Mouse (Mus musculus) hindbrain, embryonic 12.5 days (tissue): ENCODE measurements at regions not wholly inside any gene's neighbourhood (a gene's known extent, or its start where the extent isn't known, plus 50 kb on each side); places are given as distances from the start of the nearest gene placed in this dataset.

Source experiments
- ATAC-seq: fragments of 200-750 bp; cut with Nextera tagmentation; 2 replicates; pipeline ENCODE4 v1.8.0; 2017; ENCODE audit warnings: moderate TSS enrichment; ENCODE audit not compliant: low FRiP score
- H3K27ac ChIP-seq: fragments of 300-500 bp; sonication (generic); 2 replicates; pipeline ENCODE4 v1.5.1; 2016; ENCODE audit warnings: mild to moderate bottlenecking
- H3K27me3 ChIP-seq: fragments of 300-500 bp; sonication (generic); 2 replicates; pipeline ENCODE4 v1.6.1; 2016; ENCODE audit warnings: mild to moderate bottlenecking
- H3K36me3 ChIP-seq: fragments of 300-500 bp; sonication (generic); 2 replicates; pipeline ENCODE4 v1.6.1; 2016; ENCODE audit warnings: mild to moderate bottlenecking
- H3K4me1 ChIP-seq: fragments of 300-500 bp; sonication (generic); 2 replicates; pipeline ENCODE4 v1.6.1; 2016
- H3K4me2 ChIP-seq: fragments of 300-500 bp; sonication (generic); replicated peaks from 2 replicates; pipeline ENCODE4 v1.6.1; 2016; ENCODE audit warnings: mild to moderate bottlenecking
- H3K4me3 ChIP-seq: fragments of 300-500 bp; sonication (generic); 2 replicates; pipeline ENCODE4 v1.5.1; 2016; ENCODE audit warnings: mild to moderate bottlenecking
- H3K9ac ChIP-seq: fragments of 300-500 bp; sonication (generic); 2 replicates; pipeline ENCODE4 v1.6.1; 2016; ENCODE audit warnings: mild to moderate bottlenecking, moderate library complexity
- H3K9me3 ChIP-seq: fragments of 300-500 bp; sonication (generic); replicated peaks from 2 replicates; pipeline ENCODE4 v1.6.1; 2016; ENCODE audit warnings: mild to moderate bottlenecking
- WGBS: fragments of 180-500 bp; shearing (Covaris S2); methylation state at CpG from one replicate; pipeline ENCODE4 v1.1.7; 2016; 5-methylcytosine and 5-hydroxymethylcytosine counted together

DNA sequence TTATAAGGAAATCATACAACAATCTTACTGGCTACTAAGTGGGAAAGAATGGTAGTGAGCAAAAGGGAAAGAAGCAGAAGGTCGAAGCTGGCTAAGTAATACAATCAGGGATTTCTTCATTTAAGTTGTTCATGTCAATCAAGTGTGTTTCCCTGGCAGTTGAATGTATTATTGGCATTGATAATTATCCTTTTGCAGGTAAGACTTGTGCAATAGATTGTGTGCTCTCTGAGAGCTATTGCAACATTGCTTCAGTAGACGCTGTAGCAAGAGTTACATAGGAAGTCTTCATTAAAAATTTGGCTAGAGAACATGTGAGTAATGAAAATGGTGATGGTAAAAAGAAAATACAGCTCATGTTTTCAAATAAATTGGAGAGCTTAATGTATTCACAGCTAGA, 1273.3 kb upstream of the Sel1l start:
- no peak overlapping the region for H3K27ac ChIP-seq
- no peaks in the 10 kb centered on the region for H3K4me1 ChIP-seq
- no peaks in the 10 kb centered on the region for H3K27me3 ChIP-seq
- no peak overlapping the region for H3K4me2 ChIP-seq
- no peaks in the 10 kb centered on the region for H3K9me3 ChIP-seq
- WGBS = 92% methylated on average over 2 of the region's 2 CpGs
- H3K9ac ChIP-seq = no peak overlapping the region
- ATAC-seq = no peak
- H3K36me3 ChIP-seq = no peaks in the 10 kb centered on the region
- no peak overlapping the region for H3K4me3 ChIP-seq

DNA sequence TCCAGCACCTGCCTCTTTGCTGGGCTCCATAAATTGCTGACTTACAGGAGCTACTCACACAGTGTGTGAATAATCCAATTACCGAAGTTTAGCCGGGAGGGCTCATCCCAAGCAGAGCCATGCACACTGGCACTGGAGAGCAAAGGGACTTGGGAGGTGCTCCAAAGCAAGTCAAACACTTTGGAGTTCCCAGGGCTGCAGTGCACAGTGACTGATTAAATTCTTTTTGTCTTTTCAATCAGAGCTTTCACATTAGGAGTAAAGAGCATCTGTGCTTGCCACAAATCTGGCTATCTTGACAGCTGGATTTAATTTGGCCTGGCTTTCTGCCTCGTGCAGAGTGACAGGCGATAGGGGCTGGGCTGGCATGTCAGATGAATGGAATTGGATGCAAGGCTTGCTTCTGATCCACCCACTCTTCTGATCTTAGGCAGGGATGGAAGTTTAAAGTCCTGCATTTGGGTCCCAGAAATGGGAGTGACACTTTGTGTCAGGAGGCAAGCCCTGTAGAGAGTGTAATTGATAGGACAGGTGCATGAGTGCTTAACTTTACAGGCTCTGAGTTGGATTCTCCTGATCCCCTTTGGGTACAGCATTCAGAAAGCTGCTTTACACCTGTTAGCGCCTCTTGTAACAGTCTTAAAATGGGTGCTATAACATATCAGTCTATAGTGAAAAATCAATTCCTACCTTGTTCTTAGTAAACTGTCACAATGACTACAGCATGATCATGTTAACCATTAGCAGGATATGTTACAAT, 1239.3 kb upstream of the Sel1l start:
- no peak overlapping the region for H3K4me3 ChIP-seq
- no peak overlapping the region for H3K4me2 ChIP-seq
- H3K36me3 ChIP-seq = no peaks in the 10 kb centered on the region
- H3K27ac ChIP-seq = no peak overlapping the region
- H3K27me3 ChIP-seq = no peaks in the 10 kb centered on the region
- H3K9ac ChIP-seq = no peak overlapping the region
- 49% methylated on average over 5 of the region's 5 CpGs for WGBS
- H3K9me3 ChIP-seq = no peaks in the 10 kb centered on the region
- ATAC-seq = no peak
- no peaks in the 10 kb centered on the region for H3K4me1 ChIP-seq

- no peaks in the 10 kb centered on the region for H3K4me1 ChIP-seq
- no peaks in the 10 kb centered on the region for H3K36me3 ChIP-seq
- H3K4me3 ChIP-seq = no peak overlapping the region
- no peak overlapping the region for H3K4me2 ChIP-seq
- H3K27ac ChIP-seq = no peak overlapping the region
- ATAC-seq = no peak
- no peaks in the 10 kb centered on the region for H3K27me3 ChIP-seq
- H3K9me3 ChIP-seq = no peaks in the 10 kb centered on the region
- 91% methylated on average over 1 of the region's 1 CpGs for WGBS
- no peak overlapping the region for H3K9ac ChIP-seq
Observed at GRCm38 (mm10) chr12:93063864-93064263, 1214.9 kb upstream of the Sel1l start.

GRCm38 (mm10) chr12:93019633-93020032, 1170.7 kb upstream of the Sel1l start:
- no peaks in the 10 kb centered on the region for H3K36me3 ChIP-seq
- no peak overlapping the region for H3K4me3 ChIP-seq
- no peaks in the 10 kb centered on the region for H3K9me3 ChIP-seq
- no peaks in the 10 kb centered on the region for H3K4me1 ChIP-seq
- no peak for ATAC-seq
- H3K27ac ChIP-seq = no peak overlapping the region
- H3K27me3 ChIP-seq = no peaks in the 10 kb centered on the region
- no peak overlapping the region for H3K4me2 ChIP-seq
- H3K9ac ChIP-seq = no peak overlapping the region

DNA sequence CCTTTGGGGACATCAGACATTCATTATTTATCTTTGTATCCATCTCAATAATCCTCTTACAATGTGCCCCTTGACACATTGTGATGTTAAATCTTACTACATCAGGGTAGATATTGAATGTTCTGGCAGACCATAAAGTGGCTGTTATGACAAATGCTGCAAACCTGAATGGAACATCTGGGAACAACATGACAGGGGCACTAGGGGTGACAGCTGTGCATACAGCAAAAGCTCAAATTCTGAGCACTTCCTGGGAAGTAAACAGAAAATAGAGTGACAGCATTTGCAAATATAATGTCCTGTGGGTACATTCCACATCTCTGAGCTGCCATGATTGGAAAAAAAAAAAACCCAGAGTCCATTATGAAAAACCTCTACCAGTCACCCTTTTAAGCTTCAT, 1162.6 kb upstream of the Sel1l start:
- H3K4me3 ChIP-seq = no peak overlapping the region
- H3K9me3 ChIP-seq = no peaks in the 10 kb centered on the region
- ATAC-seq = no peak
- H3K27me3 ChIP-seq = no peaks in the 10 kb centered on the region
- H3K9ac ChIP-seq = no peak overlapping the region
- no peaks in the 10 kb centered on the region for H3K4me1 ChIP-seq
- H3K4me2 ChIP-seq = no peak overlapping the region
- no peaks in the 10 kb centered on the region for H3K36me3 ChIP-seq
- H3K27ac ChIP-seq = no peak overlapping the region

DNA sequence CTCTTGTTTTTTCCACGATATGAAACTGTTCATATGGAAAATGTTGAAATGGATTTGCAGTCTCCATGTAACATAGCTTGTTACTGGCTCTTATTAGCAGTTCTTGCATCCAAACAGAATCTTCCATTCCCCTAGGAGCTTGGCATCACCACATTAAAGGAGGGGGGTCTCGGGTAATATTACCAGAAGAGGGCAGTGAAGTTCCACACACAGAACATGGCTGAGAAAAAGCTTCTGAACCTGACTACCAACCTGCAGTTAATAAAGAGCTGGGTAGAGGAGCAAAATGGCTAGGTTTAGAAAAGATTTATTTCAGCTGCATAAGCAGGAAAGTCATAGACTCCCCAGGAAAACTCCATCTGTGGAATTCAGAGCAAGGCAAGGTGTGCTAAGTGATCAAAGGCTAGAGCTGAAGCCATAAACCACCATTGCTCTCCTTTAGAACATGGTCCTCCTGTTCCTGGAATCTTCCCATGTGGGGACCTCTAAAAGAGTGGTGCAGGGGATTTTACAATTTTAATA, 1157.9 kb upstream of the Sel1l start:
- H3K4me2 ChIP-seq = no peak overlapping the region
- H3K4me3 ChIP-seq = no peak overlapping the region
- no peaks in the 10 kb centered on the region for H3K27me3 ChIP-seq
- 45% methylated on average over 2 of the region's 2 CpGs for WGBS
- no peak overlapping the region for H3K27ac ChIP-seq
- no peaks in the 10 kb centered on the region for H3K9me3 ChIP-seq
- H3K9ac ChIP-seq = no peak overlapping the region
- no peaks in the 10 kb centered on the region for H3K4me1 ChIP-seq
- H3K36me3 ChIP-seq = no peaks in the 10 kb centered on the region
- ATAC-seq = no peak

- ATAC-seq = no peak
- Histone ChIP-seq H3K9ac (no peak overlapping the region), H3K36me3 (no peaks in the 10 kb centered on the region), H3K4me3 (no peak overlapping the region), H3K9me3 (no peaks in the 10 kb centered on the region), H3K4me2 (no peak overlapping the region), H3K27me3 (no peaks in the 10 kb centered on the region), H3K27ac (no peak overlapping the region), H3K4me1 (no peaks in the 10 kb centered on the region)
- WGBS = 83% methylated on average over 4 of the region's 4 CpGs
Observed at GRCm38 (mm10) chr12:93003125-93003524, 1154.2 kb upstream of the Sel1l start.

DNA sequence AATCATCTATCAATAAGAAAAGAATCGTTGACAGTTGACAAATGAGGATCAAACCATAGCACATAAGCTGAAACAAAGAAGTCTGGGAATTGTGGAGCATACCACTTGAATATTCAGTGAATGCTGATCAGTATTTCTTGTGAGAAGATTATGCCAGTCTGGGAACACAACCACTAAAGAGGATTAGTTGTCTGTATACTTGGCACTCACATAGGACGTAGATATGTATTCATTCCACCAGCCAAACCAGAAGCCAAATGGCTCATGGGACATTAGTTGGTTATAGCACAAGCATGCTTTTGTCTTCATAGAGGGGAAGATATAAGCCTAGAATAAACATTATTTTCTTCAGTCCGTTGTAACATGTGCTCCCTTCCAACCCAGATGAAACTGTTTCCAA, 1126.7 kb upstream of the Sel1l start:
- Histone ChIP-seq H3K4me2 (no peak overlapping the region), H3K27me3 (no peaks in the 10 kb centered on the region), H3K9me3 (no peaks in the 10 kb centered on the region), H3K4me3 (no peak overlapping the region), H3K27ac (no peak overlapping the region), H3K36me3 (no peaks in the 10 kb centered on the region), H3K4me1 (no peaks in the 10 kb centered on the region), H3K9ac (no peak overlapping the region)
- no peak for ATAC-seq
- WGBS = 53% methylated on average over 3 of the region's 3 CpGs

GRCm38 (mm10) chr12:92944352-92944751, 1095.4 kb upstream of the Sel1l start:
- no peaks in the 10 kb centered on the region for H3K9me3 ChIP-seq
- no peak overlapping the region for H3K27ac ChIP-seq
- H3K4me2 ChIP-seq = no peak overlapping the region
- no peaks in the 10 kb centered on the region for H3K4me1 ChIP-seq
- ATAC-seq = no peak
- H3K27me3 ChIP-seq = no peaks in the 10 kb centered on the region
- H3K36me3 ChIP-seq = no peaks in the 10 kb centered on the region
- H3K4me3 ChIP-seq = no peak overlapping the region
- no peak overlapping the region for H3K9ac ChIP-seq
- WGBS = 92% methylated on average over 3 of the region's 3 CpGs

- no peaks in the 10 kb centered on the region for H3K9me3 ChIP-seq
- H3K36me3 ChIP-seq = no peaks in the 10 kb centered on the region
- no peak; the same call in 1 of the 2 replicates for ATAC-seq
- H3K27ac ChIP-seq = no peak overlapping the region
- WGBS = 51% methylated on average over 2 of the region's 2 CpGs
- H3K4me3 ChIP-seq = no peak overlapping the region
- H3K27me3 ChIP-seq = no peaks in the 10 kb centered on the region
- no peak overlapping the region for H3K4me2 ChIP-seq
- H3K4me1 ChIP-seq = 0 out of 2 replicates have a peak, but pooled peaks cover 3% of the 10 kb centered on the region
- H3K9ac ChIP-seq = no peak overlapping the region
Observed at GRCm38 (mm10) chr12:92927591-92927990, 1078.6 kb upstream of the Sel1l start.

DNA sequence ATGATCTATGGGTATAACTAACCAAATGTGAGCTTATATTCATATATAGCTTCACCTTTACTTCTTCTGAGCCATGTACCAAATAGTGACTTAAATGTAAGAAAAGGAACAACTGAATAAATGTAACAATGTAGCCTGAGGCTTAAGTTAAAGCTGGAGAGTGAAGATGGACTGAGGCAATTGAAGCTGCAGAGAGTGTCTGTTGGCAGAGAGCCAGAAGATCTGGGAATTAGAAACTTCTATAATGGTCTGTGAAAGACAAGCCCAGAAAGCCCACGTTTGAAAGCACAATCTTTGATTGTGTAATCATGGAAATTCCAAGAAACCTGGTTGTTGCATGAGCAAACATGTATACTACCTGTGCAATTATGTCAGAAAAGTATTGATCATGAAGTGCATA, 1078.0 kb upstream of the Sel1l start:
- H3K36me3 ChIP-seq = no peaks in the 10 kb centered on the region
- ATAC-seq = no peak
- 36% methylated on average over 1 of the region's 1 CpGs for WGBS
- 0 out of 2 replicates have a peak, but pooled peaks cover 3% of the 10 kb centered on the region for H3K4me1 ChIP-seq
- no peak overlapping the region for H3K9ac ChIP-seq
- H3K27ac ChIP-seq = no peak overlapping the region
- H3K27me3 ChIP-seq = no peaks in the 10 kb centered on the region
- H3K4me3 ChIP-seq = no peak overlapping the region
- no peak overlapping the region for H3K4me2 ChIP-seq
- H3K9me3 ChIP-seq = no peaks in the 10 kb centered on the region

GRCm38 (mm10) chr12:92919920-92920319, 1071.0 kb upstream of the Sel1l start:
- Histone ChIP-seq H3K4me2 (no peak overlapping the region), H3K27me3 (no peaks in the 10 kb centered on the region), H3K36me3 (no peaks in the 10 kb centered on the region), H3K9me3 (no peaks in the 10 kb centered on the region), H3K9ac (no peak overlapping the region), H3K4me1 (no peaks in the 10 kb centered on the region), H3K27ac (no peak overlapping the region), H3K4me3 (no peak overlapping the region)
- no peak for ATAC-seq
- 88% methylated on average over 3 of the region's 3 CpGs for WGBS

DNA sequence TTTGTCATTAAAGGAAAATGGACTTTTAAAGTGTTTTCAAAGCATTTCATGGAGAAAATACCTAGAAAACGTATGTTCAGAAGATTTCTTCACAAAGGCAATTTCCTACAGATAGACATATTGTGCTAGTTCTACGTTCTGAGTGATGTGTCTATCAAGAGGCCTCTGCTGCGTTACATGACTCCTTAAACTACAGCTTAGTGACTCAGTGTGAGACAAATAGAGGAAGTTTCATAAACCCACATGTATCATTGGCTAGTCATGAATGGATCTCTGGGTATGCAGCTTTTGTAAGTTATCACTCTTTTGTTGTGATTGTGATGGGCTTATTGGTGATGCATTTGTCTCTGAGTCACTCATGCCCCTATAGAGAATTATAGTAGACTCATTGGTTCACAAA, 1067.3 kb upstream of the Sel1l start:
- Histone ChIP-seq H3K27ac (no peak overlapping the region), H3K4me1 (no peaks in the 10 kb centered on the region), H3K36me3 (no peaks in the 10 kb centered on the region), H3K4me2 (no peak overlapping the region), H3K4me3 (no peak overlapping the region), H3K9me3 (no peaks in the 10 kb centered on the region), H3K9ac (no peak overlapping the region), H3K27me3 (no peaks in the 10 kb centered on the region)
- no peak for ATAC-seq
- 82% methylated on average over 3 of the region's 3 CpGs for whole genome bisulfite sequencing
